Mouse (Mus musculus) cerebellum, adult 8-10 months (tissue): Measurements from ENCODE around the gene Ccdc50.
A peak's percentile ranks its signal among the peaks of the same experiment; 100 is the strongest.

Experiments used
- DNase-seq: peaks from one replicate; pipeline ENCODE4 v3.0.0; 2022

Gene Ccdc50

GRCm38 (mm10) chr16:27396951-27397350 is 8.3 kb downstream of the Ccdc50 start:
- DNase-seq, result peak; percentile 10

- no peak for DNase-seq
Measured at GRCm38 (mm10) chr16:27399026-27399718, 10.5 kb downstream of the Ccdc50 start.

GRCm38 (mm10) chr16:27399719-27400253 is 11.1 kb downstream of the Ccdc50 start:
- no peak for DNase-seq

GRCm38 (mm10) chr16:27401579-27401978 is 12.9 kb downstream of the Ccdc50 start:
- no peak for DNase-seq

DNA sequence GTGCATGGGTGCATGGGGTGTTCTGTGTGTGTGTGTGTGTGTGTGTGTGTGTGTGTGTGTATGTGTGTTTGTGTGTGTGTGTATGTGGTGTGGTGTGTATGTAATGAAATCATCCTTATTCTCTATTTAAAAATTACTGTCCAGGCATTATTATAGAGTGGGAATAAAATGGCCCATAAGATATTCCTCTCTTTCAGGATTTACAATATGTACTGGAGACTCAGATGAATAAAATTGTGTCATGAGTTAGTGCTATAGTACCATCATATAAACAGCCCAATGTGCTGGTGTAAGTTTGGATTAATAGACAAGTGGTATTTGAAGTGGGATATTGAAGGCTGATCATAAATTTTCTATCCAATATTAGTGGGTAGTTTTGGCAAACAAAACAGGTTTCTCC is 15.4 kb downstream of the Ccdc50 start:
- DNase-seq, result no peak

DNA sequence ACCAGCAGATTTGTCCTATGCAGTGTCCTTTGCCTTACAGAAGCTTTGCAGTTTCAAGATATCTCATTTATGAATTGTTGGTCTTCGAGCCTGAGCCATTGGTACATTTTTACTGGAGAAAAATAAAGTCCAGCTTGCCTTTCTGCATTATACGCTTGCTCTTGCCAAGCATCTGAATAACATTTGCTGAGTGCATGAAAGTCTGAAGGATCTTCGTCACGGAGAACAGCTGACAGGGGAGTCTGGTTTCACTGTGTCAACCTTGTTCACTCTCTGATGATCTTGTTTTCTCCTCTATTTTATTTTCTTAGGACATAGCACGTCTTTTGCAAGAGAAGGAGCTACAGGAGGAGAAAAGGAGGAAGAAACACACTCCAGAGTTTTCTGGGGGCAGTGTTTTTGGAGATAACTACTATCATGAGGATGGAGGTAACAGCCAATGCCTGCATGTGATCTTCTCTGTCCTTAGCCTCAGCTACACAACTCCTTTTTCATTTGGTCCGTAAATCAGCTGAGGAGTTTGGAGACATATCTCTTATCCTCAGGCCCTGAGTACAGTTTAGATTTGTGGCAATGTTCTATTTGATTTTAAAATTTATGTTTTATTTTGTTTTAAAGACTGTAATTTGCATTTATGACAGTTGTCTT is 28.4 kb downstream of the Ccdc50 start:
- no peak for DNase-seq

- DNase-seq, result no peak
Measured at GRCm38 (mm10) chr16:27417632-27418031, 29.0 kb downstream of the Ccdc50 start.

- no peak for DNase-seq
Measured at GRCm38 (mm10) chr16:27420982-27421381, 32.3 kb downstream of the Ccdc50 start.

DNA sequence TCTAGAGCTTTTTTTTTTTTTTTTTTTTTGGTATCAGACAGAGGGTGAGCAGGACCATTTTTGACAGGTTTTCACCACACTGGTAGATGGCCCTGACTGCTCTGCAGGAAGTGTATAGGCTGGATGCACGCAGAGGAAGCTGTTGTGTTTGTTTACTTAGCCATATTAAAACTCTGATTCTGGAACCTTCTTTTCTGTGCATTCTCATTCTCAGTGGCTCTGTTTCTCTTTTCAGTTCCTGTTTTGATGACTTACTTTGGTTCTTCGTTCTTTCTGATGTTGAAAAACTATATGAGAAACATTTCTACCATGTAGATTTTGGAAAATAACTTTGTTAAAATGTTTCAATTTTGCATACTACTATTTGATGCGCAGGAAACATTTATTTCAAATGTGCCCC is 46.4 kb downstream of the Ccdc50 start:
- no peak for DNase-seq

- no peak for DNase-seq
Measured at GRCm38 (mm10) chr16:27443941-27444340, 55.3 kb downstream of the Ccdc50 start.

DNA sequence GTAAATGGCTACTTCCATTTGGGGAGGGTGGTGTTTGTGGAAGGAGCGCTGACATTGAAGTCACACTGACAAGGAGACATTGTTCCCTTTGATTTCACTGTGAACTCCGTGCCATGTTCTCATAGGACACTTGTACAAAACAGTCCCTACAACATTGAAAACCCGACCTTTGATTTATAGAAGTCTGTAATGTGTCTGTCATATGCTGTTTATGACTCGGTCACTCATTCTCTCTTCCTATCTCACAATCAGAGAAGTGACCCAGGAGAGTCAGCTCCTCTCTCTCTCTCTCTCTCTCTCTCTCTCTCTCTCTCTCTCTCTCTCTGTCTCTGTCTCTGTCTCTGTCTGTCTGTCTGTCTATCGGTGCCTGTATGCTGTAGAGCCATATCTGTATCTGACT is 60.7 kb downstream of the Ccdc50 start:
- no peak for DNase-seq

DNA sequence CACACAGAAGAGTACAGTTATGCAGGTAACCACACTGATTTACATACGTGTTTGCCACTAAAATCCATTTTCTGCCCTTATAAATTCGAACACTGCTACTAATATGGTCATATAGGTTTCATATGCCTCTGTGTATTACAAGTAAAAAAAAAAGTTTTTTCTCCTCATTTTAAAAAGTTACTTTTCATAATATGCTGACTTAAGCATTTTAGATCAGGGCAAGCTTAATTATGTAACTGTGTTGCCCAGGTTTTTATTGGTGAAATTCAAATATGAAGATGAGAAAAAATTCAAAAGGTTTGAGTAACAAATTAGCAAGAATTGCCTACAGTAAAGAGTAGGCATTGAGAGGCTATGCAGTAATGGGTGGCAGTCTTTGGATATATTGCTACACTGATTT is 62.0 kb downstream of the Ccdc50 start:
- DNase-seq, result no peak

DNA sequence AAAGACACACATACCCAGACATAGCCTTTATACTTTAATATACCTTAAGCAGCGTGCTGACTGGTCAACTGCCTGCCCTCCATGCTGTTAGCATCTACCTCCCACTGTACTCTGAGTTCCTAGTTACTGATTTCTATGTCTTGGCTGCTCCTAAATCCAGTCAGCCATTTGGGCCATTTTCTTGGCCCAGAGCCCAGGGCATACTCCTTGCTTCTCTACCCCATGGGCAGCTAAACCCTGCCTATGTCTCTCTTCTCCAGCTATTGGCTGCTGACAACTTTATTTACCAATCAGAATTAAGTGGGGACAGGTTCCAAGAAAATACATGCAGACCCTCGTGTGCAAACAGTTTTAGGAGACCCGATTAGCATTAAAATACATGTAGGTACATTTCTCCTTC is 64.7 kb downstream of the Ccdc50 start:
- DNase-seq, result no peak

GRCm38 (mm10) chr16:27453823-27454222 is 65.2 kb downstream of the Ccdc50 start:
- no peak for DNase-seq

DNA sequence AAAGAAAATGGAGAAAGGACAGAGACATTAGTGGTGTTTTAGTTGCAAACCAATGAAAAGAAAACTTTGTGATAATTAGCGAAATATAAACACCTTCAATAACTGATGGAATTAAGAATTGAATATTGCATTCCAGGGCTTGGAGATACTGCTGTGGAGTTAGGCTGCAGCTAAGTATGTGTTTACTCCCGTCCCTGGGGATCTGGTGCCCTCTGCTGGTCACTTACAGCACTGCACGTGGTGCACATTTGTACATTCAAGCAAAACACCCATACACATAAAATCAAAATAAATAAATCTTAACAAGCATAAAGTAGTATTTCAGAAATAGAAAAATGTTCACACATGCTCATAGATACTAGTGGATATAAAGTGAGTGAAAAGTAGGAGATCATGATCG is 68.6 kb downstream of the Ccdc50 start:
- DNase-seq, result peak; percentile 71

GRCm38 (mm10) chr16:27468731-27469130 is 80.1 kb downstream of the Ccdc50 start:
- DNase-seq, result peak; percentile 23

DNA sequence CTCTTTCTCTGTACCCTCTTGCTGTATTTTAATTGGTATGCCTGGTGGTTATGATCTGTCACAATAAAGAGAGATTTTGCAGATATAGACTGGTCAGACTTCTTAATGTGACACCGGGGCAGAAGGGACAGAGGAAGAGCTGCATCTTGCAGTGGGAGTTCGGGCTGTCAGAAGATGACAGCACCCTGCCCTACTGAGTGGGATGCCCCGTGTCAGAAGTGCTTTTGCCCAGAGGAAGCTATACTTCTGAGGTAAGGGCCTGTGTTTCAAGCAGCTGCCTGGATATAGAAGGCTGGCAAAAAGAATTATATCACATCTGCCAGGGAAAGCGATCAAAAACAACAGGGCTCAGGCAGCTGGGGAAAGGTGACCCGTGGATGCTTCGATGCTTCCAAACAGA is 82.7 kb downstream of the Ccdc50 start:
- DNase-seq, result no peak

DNA sequence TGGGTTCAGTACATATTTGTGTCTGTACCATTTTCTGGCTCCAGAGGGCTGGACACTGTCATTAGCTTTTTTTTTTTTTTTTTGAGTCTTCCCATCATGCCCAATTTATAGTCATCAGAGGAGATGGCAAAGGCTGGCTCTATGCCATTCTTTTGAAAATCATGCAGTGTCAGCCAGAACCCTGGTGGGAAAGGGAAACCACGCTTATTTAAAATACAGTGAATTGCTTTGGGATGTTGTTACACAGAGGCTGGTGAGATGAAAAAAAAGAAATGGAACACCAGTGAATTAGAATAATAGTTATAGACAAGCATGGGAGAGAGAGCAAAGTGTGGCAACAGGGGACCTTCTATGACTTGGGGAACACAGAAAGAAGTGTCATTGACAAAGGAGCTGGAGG is 95.2 kb downstream of the Ccdc50 start:
- no peak for DNase-seq
